Mouse (Mus musculus) small intestine, adult 2 months (tissue): ENCODE measurements around the gene Slc22a2.

Source experiments
- CTCF ChIP-seq: fragments of 200-500 bp; IDR thresholded peaks from 2 replicates; pipeline ENCODE4 v1.5.1; 2012; ENCODE audit warnings: low read depth, mild to moderate bottlenecking, control low read depth, inconsistent platforms, low read length, moderate library complexity, mixed read lengths; ENCODE audit not compliant: insufficient replicate concordance, insufficient read length; ENCODE audit errors: extremely low read depth
- POLR2A ChIP-seq: fragments of 200-500 bp; IDR thresholded peaks from 2 replicates; pipeline ENCODE4 v1.6.1; 2012; ENCODE audit warnings: low read depth, mild to moderate bottlenecking, control low read depth, inconsistent platforms, low read length, moderate library complexity

- TF ChIP-seq CTCF (no peak), POLR2A (no peak)
Measured at GRCm38 (mm10) chr17:12588801-12589247, 4.9 kb downstream of the Slc22a2 start.
